Mouse (Mus musculus) liver, postnatal 0 days (tissue): ENCODE measurements around the gene Gm6034.
A peak's percentile ranks its signal among the peaks of the same experiment; 100 is the strongest.

Experiments
- CTCF ChIP-seq: sonication (generic); IDR thresholded peaks from 2 replicates; pipeline ENCODE4 v1.5.1; 2016; ENCODE audit warnings: antibody characterized with exemption, low read depth
- EP300 ChIP-seq: IDR thresholded peaks from 2 replicates; pipeline ENCODE4 v1.6.1; 2016; ENCODE audit warnings: antibody characterized with exemption, low read depth, mild to moderate bottlenecking

GRCm38 (mm10) chr17:35993675-35994074 is 49.1 kb upstream of the Gm6034 start:
- TF ChIP-seq EP300, result no peak
- TF ChIP-seq CTCF, result peak; percentile 100
